Mouse (Mus musculus) hindbrain, embryonic 11.5 days (tissue): ENCODE measurements around the gene Plb1. TPM values are rescaled to one million over a fixed set of nuclear protein-coding genes. Genes with fewer than 3 reads are reported as not detected.

Source experiments
- ATAC-seq: fragments of 200-750 bp; cut with Nextera tagmentation; 2 replicates; pipeline ENCODE4 v1.8.0; 2017; ENCODE audit warnings: mild to moderate bottlenecking, moderate TSS enrichment, moderate library complexity; ENCODE audit not compliant: low FRiP score
- DNase-seq: peaks from one replicate; pipeline ENCODE4 v3.0.0-alpha.2; 2015; ENCODE audit warnings: low spot score
- H3K27ac ChIP-seq: fragments of 300-500 bp; sonication (generic); 2 replicates; pipeline ENCODE4 v1.5.1; 2014; ENCODE audit warnings: mild to moderate bottlenecking, low read depth, low read length
- H3K27me3 ChIP-seq: fragments of 300-500 bp; sonication (generic); 2 replicates; pipeline ENCODE4 v1.6.1; 2014; ENCODE audit warnings: mild to moderate bottlenecking, low read length, moderate library complexity, mixed read lengths; ENCODE audit not compliant: control insufficient read depth, insufficient read depth
- H3K36me3 ChIP-seq: fragments of 300-500 bp; sonication (generic); 2 replicates; pipeline ENCODE4 v1.6.1; 2014; ENCODE audit warnings: mild to moderate bottlenecking, low read length, moderate library complexity, mixed read lengths; ENCODE audit not compliant: control insufficient read depth, insufficient read depth
- H3K4me1 ChIP-seq: fragments of 300-500 bp; sonication (generic); replicated peaks from 2 replicates; pipeline ENCODE4 v1.6.1; 2014; ENCODE audit warnings: low read length, mixed read lengths; ENCODE audit not compliant: control insufficient read depth, insufficient read depth
- H3K4me2 ChIP-seq: fragments of 300-500 bp; sonication (generic); replicated peaks from 2 replicates; pipeline ENCODE4 v1.6.1; 2014; ENCODE audit warnings: mild to moderate bottlenecking, low read depth, low read length
- H3K4me3 ChIP-seq: fragments of 300-500 bp; sonication (generic); 2 replicates; pipeline ENCODE4 v1.5.1; 2014; ENCODE audit warnings: low read depth, low read length
- H3K9ac ChIP-seq: fragments of 300-500 bp; sonication (generic); 2 replicates; pipeline ENCODE4 v1.6.1; 2014; ENCODE audit warnings: low read depth, low read length
- H3K9me3 ChIP-seq: fragments of 300-500 bp; sonication (generic); 2 replicates; pipeline ENCODE4 v1.6.1; 2016; ENCODE audit warnings: low read length; ENCODE audit not compliant: control insufficient read depth
- WGBS: fragments of 180-500 bp; shearing (Covaris S2); extraction: QIAGEN DNeasy Blood & Tissue Kit; methylation state at CpG from one replicate; pipeline ENCODE4 v1.1.7; 2014; 5-methylcytosine and 5-hydroxymethylcytosine counted together
- polyA plus RNA-seq: library from polyadenylated mRNA; unstranded; fragments of >200 nt; fragmentation: Nextera tagmentation; extraction: Ambion mirVana; gene quantifications from 2 replicates; pipeline ENCODE4 v1.2.1, GENCODE M21; 2014

The Plb1 gene
- polyA plus RNA-seq, 1 experiment from 2014 or later, result not detected

DNA sequence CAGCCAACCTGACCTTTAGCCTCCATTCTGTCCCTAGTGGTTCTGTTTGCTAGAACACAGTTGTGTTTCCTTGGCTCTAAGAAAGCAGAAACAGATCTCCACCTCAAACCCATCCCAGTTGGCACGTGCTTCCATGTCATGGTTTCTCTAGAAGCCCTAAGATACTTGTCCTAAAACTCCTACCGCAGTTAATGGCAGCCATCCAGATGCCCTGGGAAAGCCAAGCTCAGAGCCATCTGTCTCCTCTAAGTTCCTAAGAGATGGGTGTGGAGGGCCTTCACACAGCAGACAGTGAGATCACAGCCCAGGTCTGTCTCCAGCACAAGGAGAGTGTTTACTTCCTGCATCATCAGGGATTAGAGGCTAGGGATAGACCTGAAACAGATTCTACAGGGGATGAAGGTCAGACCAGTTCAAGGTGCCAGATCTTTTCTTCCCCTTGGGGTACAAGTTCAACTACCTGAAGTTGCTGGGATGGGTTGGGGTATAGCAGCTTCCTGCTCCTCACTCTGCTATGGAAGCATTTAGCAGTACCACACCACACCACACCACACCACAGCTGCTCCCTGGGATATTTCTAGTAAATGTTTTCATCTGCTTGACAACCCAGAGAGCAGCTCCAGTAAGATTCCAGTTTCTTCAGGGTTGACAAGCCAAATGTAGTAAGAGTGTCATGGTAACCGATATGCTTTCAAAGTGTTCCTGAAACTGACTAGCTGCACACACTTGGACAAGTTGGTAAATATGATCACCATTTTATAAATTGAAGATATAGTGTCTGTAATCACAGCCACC lies 129.1 kb downstream of the Plb1 start:
- H3K9me3 ChIP-seq, result no peaks in the 10 kb centered on the region

DNA sequence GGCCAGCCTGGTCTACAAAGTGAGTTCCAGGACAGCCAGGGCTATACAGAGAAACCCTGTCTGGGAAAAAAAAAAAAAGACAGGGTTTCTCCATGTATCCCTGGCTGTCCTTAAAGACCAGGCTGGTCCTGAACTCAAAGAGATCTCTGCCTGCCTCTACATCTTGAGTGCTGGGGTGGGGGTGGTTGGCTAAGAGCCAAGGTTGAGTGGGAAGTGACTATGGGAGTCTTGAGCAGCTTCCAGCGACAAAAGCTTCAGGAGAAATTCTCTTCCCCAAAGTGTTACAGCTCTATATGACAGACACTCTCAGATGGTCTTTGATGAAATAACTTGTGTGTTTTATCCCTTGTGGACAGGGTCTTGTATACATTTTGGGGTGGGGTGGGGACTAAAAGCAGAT lies 136.9 kb downstream of the Plb1 start:
- ATAC-seq (no peak), DNase-seq (no peak)
- Histone ChIP-seq H3K9me3 (no peaks in the 10 kb centered on the region), H3K36me3 (no peaks in the 10 kb centered on the region), H3K4me3 (no peak overlapping the region), H3K9ac (no peak overlapping the region), H3K4me1 (no peaks in the 10 kb centered on the region), H3K27me3 (no peaks in the 10 kb centered on the region), H3K4me2 (no peak overlapping the region), H3K27ac (no peak overlapping the region)
- 90% methylated on average over 1 of the region's 1 CpGs for WGBS

More for the DNA sequence above, 129.1 kb downstream of the Plb1 start:
- DNase-seq (no peak), ATAC-seq (no peak)
- Histone ChIP-seq H3K27me3 (no peaks in the 10 kb centered on the region), H3K4me1 (no peaks in the 10 kb centered on the region), H3K4me3 (no peak overlapping the region), H3K27ac (no peak overlapping the region), H3K4me2 (no peak overlapping the region), H3K36me3 (no peaks in the 10 kb centered on the region), H3K9ac (no peak overlapping the region)
- WGBS, result 93% methylated on average over 3 of the region's 3 CpGs

DNA sequence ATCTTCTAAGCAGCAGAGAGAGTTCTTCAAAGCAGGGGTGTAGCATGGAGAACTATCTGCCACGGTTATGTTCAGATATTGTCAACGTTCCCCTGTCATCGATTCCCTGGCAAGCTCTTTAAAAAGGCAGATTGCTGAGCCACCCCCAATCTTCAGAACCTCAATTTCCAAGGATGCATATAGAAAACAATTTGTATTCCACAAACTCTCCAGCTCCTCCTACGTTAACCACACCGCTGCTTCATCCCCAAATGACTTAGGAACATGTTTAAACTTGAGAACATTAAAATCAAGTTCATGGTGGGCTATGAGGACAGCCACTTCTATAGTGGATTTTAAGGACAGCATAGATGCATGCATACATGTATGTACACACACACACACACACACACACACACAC lies 138.7 kb downstream of the Plb1 start:
- H3K36me3 ChIP-seq, result no peaks in the 10 kb centered on the region
- H3K27me3 ChIP-seq, result no peaks in the 10 kb centered on the region
- DNase-seq (no peak), ATAC-seq (no peak)
- H3K9ac ChIP-seq, result no peak overlapping the region
- no peak overlapping the region for H3K27ac ChIP-seq
- no peak overlapping the region for H3K4me2 ChIP-seq
- no peak overlapping the region for H3K4me3 ChIP-seq
- no peaks in the 10 kb centered on the region for H3K4me1 ChIP-seq
- no peaks in the 10 kb centered on the region for H3K9me3 ChIP-seq
- WGBS, result 92% methylated on average over 5 of the region's 5 CpGs

DNA sequence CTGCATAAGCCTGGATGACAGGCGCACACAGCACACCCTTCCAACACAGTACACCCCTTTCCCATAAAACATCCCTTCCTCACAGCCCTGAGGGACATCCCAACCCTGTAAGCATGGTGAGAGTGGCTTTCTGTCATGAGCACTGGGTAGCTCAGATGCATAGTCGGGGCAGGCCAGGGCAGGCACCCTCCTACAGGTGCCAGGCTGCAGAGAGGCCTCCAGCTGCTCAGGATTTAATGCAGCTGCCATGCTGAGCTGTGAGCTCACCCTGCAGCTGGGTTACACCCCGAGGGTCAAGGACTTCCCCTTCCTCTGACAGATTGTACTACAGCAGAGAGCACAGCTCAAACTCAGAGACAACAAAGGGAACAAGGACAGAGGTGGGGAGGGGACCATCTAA lies 146.0 kb downstream of the Plb1 start:
- WGBS, result 52% methylated on average over 3 of the region's 3 CpGs
- Histone ChIP-seq H3K36me3 (no peaks in the 10 kb centered on the region), H3K27me3 (no peaks in the 10 kb centered on the region), H3K4me1 (no peaks in the 10 kb centered on the region), H3K9me3 (no peaks in the 10 kb centered on the region), H3K4me3 (no peak overlapping the region), H3K27ac (no peak overlapping the region), H3K9ac (no peak overlapping the region), H3K4me2 (no peak overlapping the region)
- DNase-seq (no peak), ATAC-seq (no peak)

DNA sequence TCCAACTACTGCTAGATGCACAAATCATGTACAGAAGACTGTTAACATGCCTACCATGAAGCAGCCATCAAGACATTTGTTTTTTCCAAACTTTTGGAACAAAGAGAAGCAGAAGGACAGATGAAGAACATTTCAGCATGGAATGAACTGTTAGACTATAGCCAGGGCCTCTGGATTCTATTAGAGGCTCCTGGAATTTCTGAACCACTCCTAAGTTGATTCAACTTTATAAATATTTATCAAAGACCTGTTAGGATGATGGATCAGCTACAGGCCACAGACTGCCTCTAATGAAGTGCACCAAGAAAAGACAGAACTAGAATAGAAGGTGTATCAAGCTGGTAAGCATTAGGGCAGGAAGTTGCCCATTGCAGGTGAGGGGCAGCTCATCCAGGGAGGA lies 156.1 kb downstream of the Plb1 start:
- Histone ChIP-seq H3K9me3 (no peaks in the 10 kb centered on the region), H3K36me3 (no peaks in the 10 kb centered on the region), H3K27me3 (no peaks in the 10 kb centered on the region), H3K27ac (no peak overlapping the region), H3K4me3 (no peak overlapping the region), H3K9ac (no peak overlapping the region), H3K4me1 (no peaks in the 10 kb centered on the region), H3K4me2 (no peak overlapping the region)
- DNase-seq, result no peak
- ATAC-seq, result no peak

DNA sequence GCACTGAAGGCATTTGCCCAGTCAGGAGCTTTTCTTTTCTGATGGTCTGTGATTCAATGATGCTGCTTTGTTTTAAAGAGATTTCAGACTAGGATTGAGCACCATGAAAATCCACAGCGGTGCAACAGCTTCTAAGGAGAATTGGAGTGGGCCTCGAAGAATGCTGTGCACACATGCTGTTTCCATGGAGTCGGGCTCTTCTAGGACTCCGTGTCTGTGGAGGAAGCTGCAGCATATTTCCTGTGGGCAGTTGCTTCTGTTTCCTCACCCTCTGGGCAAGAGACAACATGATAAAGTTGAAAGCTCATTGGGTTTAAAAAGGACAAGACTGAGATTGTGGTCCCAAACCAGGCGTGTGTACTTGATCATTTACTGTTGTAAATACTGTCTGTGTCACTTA lies 157.8 kb downstream of the Plb1 start:
- no peaks in the 10 kb centered on the region for H3K27me3 ChIP-seq

DNA sequence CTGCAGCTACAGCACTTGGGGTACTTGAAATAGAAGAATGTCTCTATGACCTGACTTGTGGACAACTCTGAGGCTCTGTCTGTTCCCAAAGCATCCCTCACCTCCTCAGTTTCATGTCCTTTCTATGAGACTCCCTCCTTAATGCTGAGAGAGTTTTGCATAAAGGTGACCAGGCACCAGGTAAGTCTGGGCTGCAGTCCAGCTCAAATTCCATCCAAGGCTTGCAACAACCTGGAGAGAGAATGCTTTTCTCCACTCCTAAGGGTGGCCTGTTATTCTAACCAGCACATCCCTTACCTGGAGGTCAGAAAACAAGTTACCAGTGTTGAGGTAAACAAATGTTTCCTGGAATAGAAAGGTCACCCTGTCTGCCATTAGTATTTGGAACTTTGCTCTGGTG lies 159.8 kb downstream of the Plb1 start:
- no peaks in the 10 kb centered on the region for H3K27me3 ChIP-seq
- no peak overlapping the region for H3K27ac ChIP-seq
- ATAC-seq (no peak), DNase-seq (no peak)
- no peak overlapping the region for H3K4me2 ChIP-seq
- no peaks in the 10 kb centered on the region for H3K36me3 ChIP-seq
- no peaks in the 10 kb centered on the region for H3K4me1 ChIP-seq
- no peak overlapping the region for H3K4me3 ChIP-seq
- H3K9ac ChIP-seq, result no peak overlapping the region
- H3K9me3 ChIP-seq, result no peaks in the 10 kb centered on the region

More for the DNA sequence above, 157.8 kb downstream of the Plb1 start:
- DNase-seq, result no peak
- H3K27ac ChIP-seq, result no peak overlapping the region
- WGBS, result 87% methylated on average over 5 of the region's 5 CpGs
- no peak overlapping the region for H3K4me3 ChIP-seq
- no peaks in the 10 kb centered on the region for H3K4me1 ChIP-seq
- H3K9ac ChIP-seq, result no peak overlapping the region
- ATAC-seq, result no peak
- H3K36me3 ChIP-seq, result no peaks in the 10 kb centered on the region
- no peaks in the 10 kb centered on the region for H3K9me3 ChIP-seq
- no peak overlapping the region for H3K4me2 ChIP-seq

DNA sequence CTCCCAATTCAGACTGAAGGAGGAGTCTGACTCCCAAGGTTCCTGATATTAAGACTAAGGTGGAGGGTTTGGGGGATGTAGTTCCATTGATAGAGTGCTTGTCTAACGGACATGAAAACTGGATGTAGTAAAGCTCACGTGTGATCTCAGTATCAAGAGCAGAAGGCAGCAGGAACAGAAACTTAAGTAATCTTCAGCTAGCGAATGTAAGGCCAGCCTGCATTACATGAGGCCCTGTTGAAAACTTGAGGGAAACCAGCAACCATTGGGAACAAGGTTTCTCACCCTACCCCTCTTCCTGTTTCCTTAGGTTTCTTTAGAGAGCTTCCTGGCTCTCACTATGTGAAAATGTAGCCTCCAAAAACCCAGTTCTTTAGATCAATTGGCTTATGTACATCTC lies 162.1 kb downstream of the Plb1 start:
- no peaks in the 10 kb centered on the region for H3K9me3 ChIP-seq
- no peaks in the 10 kb centered on the region for H3K27me3 ChIP-seq
- no peak for DNase-seq
- H3K4me2 ChIP-seq, result no peak overlapping the region
- no peaks in the 10 kb centered on the region for H3K36me3 ChIP-seq
- no peak overlapping the region for H3K4me3 ChIP-seq
- H3K27ac ChIP-seq, result no peak overlapping the region
- H3K4me1 ChIP-seq, result no peaks in the 10 kb centered on the region
- ATAC-seq, result no peak
- WGBS, result 87% methylated on average over 3 of the region's 3 CpGs
- H3K9ac ChIP-seq, result no peak overlapping the region

DNA sequence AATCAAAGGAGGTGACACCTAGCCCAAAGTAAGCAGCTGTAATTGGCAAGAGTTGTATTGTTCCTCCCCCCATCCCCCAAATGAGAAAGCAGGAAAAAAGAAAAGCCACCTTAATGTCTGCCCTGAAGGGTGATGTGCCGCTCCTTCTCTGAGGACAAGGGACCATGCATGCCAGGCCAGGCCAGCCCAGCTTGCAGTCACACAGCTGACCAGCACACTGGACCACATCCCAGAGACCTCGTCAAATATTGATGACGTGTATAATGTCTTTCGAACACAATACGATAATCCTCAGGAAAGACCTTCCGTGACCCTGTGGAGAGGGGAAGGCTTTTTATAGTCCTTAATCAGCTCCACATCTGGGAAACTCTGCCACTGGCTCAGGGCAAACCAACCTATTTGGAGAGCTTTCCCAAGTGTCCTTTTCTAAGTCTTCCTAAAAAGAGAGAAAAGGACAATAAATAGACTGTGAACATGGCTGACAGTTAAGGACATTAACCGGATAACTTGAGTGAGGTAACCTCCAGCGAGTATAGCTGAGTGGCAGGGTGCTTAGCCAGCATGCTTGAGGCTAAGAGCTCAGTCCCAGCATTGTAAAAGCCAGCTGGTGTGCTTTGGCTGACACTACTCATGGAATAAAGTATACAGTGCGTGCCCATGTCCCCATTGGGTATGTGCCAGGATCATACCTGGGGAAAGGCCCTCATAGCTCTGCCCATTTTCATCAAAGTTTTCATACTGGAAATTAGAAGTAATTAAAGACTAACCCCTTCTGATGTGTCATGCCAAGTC lies 162.8 kb downstream of the Plb1 start:
- Histone ChIP-seq H3K27me3 (no peaks in the 10 kb centered on the region), H3K9ac (no peak overlapping the region), H3K4me3 (no peak overlapping the region), H3K9me3 (no peaks in the 10 kb centered on the region), H3K36me3 (no peaks in the 10 kb centered on the region), H3K4me2 (no peak overlapping the region), H3K27ac (no peak overlapping the region), H3K4me1 (no peaks in the 10 kb centered on the region)
- DNase-seq (no peak), ATAC-seq (no peak)
- WGBS, result 84% methylated on average over 9 of the region's 9 CpGs
